Mouse (Mus musculus) kidney, adult 11 months (tissue): ENCODE data around the gene Sorl1.
A peak's percentile ranks its signal among the peaks of the same experiment; 100 is the strongest.

Experiments used
- DNase-seq: peaks from one replicate; pipeline ENCODE4 v3.0.0; 2022

Gene Sorl1

GRCm38 (mm10) chr9:42087921-42088320 is 36.2 kb downstream of the Sorl1 start:
- DNase-seq: no peak

- DNase-seq: no peak
Measured at GRCm38 (mm10) chr9:42085970-42086369, 38.1 kb downstream of the Sorl1 start.

GRCm38 (mm10) chr9:42083661-42084067 is 40.4 kb downstream of the Sorl1 start:
- no peak for DNase-seq

GRCm38 (mm10) chr9:42081681-42082530 is 42.2 kb downstream of the Sorl1 start:
- DNase-seq: no peak

- peak; percentile 84 for DNase-seq
Measured at GRCm38 (mm10) chr9:42080671-42081070, 43.4 kb downstream of the Sorl1 start.

GRCm38 (mm10) chr9:42077112-42077845 is 46.8 kb downstream of the Sorl1 start:
- DNase-seq: no peak

GRCm38 (mm10) chr9:42076256-42076849 is 47.7 kb downstream of the Sorl1 start:
- no peak for DNase-seq

- DNase-seq: no peak
Measured at GRCm38 (mm10) chr9:42075241-42075640, 48.9 kb downstream of the Sorl1 start.

GRCm38 (mm10) chr9:42072010-42072409 is 52.1 kb downstream of the Sorl1 start:
- DNase-seq: no peak

GRCm38 (mm10) chr9:42070856-42071255 is 53.2 kb downstream of the Sorl1 start:
- no peak for DNase-seq

- DNase-seq: no peak
Measured at GRCm38 (mm10) chr9:42069471-42069870, 54.6 kb downstream of the Sorl1 start.

GRCm38 (mm10) chr9:42067950-42068349 is 56.1 kb downstream of the Sorl1 start:
- no peak for DNase-seq

GRCm38 (mm10) chr9:42065756-42066155 is 58.3 kb downstream of the Sorl1 start:
- DNase-seq: no peak

- DNase-seq: no peak
Measured at GRCm38 (mm10) chr9:42063391-42063790, 60.7 kb downstream of the Sorl1 start.

GRCm38 (mm10) chr9:42062269-42062668 is 61.8 kb downstream of the Sorl1 start:
- no peak for DNase-seq

- DNase-seq: peak; percentile 39
Measured at GRCm38 (mm10) chr9:42059006-42059405, 65.1 kb downstream of the Sorl1 start.

- DNase-seq: peak; percentile 41
Measured at GRCm38 (mm10) chr9:42056591-42056990, 67.5 kb downstream of the Sorl1 start.

- peak; percentile 79 for DNase-seq
Measured at GRCm38 (mm10) chr9:42055378-42055777, 68.7 kb downstream of the Sorl1 start.

- DNase-seq: peak; percentile 84
Measured at GRCm38 (mm10) chr9:42054339-42055272, 69.5 kb downstream of the Sorl1 start.

- DNase-seq: no peak
Measured at GRCm38 (mm10) chr9:42053591-42054190, 70.4 kb downstream of the Sorl1 start.

- DNase-seq: no peak
Measured at GRCm38 (mm10) chr9:42052713-42053356, 71.3 kb downstream of the Sorl1 start.

- no peak for DNase-seq
Measured at GRCm38 (mm10) chr9:42048542-42048941, 75.6 kb downstream of the Sorl1 start.
